Mouse (Mus musculus) monocyte, adult 2 months (primary cell): ENCODE measurements around the gene Sugp2.

ENCODE experiments used
- DNase-seq, 2 experiments: peaks; one replicate each; pipeline ENCODE4 v3.0.0; 2022; ENCODE audit warnings: low spot score in 2 of 2, low read depth in 1 of 2

Gene Sugp2

GRCm38 (mm10) chr8:70220236-70220840 is 13.7 kb upstream of the Sugp2 start:
- DNase-seq: no peak

DNA sequence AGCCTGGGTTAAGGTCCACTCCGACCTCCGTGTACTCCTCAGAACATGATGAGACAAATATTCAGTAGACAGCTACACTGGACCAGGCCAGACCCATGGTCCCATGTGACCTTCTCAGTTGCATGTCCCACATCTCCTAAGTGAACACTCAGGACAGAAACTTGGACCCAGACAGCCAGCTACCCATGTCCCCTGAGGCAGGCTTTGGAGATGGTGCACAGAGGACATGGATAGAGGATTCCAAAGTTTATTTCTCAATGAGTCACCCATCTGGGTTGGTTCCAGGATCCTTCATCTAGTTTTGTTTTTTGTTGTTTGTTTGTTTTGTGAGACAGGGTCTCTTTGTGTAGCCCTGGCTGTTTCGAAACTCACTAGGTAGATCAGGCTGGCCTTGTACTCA is 13.1 kb upstream of the Sugp2 start:
- no peak for DNase-seq

- no peak for DNase-seq
Observed at GRCm38 (mm10) chr8:70222041-70222440, 12.0 kb upstream of the Sugp2 start.

GRCm38 (mm10) chr8:70223341-70223740 is 10.7 kb upstream of the Sugp2 start:
- DNase-seq: no peak

DNA sequence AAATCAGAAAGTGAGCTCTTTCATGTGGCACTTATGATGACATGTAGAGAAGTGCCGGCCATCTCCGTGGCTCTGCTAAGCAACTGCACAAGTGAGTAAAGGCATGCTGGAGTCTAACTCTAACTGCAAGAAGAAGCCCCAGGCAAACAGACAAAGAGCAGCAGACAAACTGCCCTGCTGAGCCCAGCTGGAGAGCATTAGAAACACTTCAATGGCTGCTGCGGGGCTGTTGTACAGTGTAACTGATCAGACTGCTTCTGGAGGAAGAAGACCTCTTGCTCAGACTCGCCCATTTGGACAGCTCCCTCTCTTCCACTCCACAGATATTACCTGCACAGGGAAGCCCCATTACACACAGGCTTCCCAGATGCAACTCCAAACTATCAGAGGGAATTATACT is 6.0 kb upstream of the Sugp2 start:
- DNase-seq: no peak

- no peak for DNase-seq
Observed at GRCm38 (mm10) chr8:70230837-70231236, 3.2 kb upstream of the Sugp2 start.

- no peak for DNase-seq
Observed at GRCm38 (mm10) chr8:70233606-70234005, 420 bp upstream of the Sugp2 start.

GRCm38 (mm10) chr8:70234781-70235128 is 729 bp downstream of the Sugp2 start:
- no peak for DNase-seq

GRCm38 (mm10) chr8:70237842-70238241 is 3.8 kb downstream of the Sugp2 start:
- no peak for DNase-seq

GRCm38 (mm10) chr8:70240642-70241041 is 6.6 kb downstream of the Sugp2 start:
- no peak for DNase-seq

GRCm38 (mm10) chr8:70246622-70247021 is 12.6 kb downstream of the Sugp2 start:
- no peak for DNase-seq

DNA sequence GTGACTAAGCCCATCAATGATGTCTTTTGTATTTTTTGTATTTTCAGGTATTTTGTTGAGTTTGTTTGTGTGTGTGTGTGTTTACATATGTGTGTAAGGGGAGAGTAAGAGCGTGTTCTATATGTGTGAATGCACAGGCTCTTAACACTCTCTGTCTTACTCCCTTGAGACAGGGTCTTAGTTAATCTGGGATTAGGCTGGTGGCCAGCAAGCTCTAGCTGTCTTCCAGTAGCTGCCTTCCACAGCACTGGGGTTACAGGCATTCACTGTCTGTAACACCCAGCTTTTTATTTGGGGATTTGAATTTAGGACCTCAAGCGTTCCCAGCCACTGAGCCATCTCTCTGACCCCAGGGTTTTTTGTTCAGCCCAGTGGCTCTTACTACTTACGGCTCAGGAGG is 13.8 kb downstream of the Sugp2 start:
- DNase-seq: no peak

DNA sequence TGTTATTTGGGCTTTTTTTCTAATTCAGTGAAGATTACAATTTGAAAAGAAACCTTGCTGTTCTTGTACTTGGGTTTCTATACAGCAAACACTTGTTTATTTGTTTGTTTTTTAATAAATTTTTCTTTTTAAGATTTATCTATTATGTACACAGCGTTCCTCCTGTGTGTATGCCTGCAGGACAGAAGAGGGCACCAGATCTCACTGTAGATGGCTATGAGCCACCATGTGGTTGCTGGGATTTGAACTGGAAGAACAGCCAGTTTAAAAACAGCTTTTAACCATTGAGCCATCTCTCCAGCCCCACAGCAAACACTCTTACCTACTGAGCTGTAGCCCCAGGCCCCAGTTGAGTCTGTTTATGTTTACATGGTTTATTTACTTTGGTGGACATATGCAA is 20.6 kb downstream of the Sugp2 start:
- DNase-seq: no peak

- no peak for DNase-seq
Observed at GRCm38 (mm10) chr8:70257456-70257855, 23.4 kb downstream of the Sugp2 start.

DNA sequence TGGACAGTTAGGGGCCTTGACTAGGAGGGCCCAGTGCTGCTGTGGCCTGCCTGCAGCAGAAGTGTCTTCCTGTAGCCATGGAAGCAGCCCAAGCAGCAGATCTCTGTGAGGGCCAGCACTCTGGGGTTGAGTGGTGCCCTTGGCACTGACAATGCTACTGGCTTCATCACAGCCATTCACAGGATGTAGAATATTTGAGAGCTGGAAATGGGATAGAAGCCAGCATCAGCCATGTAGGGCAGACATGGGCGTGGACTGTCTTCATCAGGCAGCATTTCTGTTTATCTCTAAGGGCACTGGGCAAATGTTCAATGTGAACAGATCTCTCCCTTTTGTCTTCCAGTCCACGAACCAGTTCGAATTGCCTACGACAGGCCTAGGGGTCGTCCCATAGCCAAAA is 24.6 kb downstream of the Sugp2 start:
- DNase-seq: no peak

DNA sequence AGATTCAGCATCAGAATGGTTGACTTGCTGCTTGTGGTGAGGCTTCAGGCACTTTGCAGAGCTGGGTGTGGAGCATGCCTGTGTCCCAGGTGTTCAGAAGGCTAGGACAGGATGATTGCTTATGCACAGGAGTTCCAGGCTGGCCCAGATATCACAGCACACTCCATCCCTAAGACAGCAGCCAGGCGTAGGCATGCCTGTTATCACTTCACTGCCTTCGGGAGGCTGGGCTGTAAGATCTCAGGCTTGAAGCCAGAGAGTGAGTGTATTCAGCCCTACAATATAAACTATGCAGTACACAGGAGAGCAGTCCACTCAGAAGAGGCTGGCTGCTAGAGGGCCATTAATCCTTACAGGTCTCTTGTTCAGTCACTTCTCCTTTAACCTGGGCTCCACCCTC is 25.0 kb downstream of the Sugp2 start:
- no peak for DNase-seq

DNA sequence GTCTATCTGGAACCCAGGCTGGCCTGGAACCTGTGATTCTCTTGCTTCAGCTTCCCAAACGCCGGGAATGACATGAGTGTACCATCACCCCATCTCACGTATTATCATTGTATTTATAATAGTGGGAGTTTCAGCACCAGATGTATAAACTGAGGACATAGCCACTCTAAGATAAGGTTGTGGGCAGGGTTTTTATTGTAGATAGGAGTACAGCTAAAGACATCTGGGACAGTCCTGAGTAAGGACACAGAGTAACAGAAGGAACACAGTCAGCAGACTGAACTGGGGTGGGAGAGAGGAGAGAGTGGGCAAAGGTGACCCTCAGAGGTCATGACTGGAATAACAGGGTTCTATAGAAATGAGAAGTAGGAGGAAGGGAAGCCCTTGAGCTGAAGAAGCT is 33.6 kb downstream of the Sugp2 start:
- no peak for DNase-seq

DNA sequence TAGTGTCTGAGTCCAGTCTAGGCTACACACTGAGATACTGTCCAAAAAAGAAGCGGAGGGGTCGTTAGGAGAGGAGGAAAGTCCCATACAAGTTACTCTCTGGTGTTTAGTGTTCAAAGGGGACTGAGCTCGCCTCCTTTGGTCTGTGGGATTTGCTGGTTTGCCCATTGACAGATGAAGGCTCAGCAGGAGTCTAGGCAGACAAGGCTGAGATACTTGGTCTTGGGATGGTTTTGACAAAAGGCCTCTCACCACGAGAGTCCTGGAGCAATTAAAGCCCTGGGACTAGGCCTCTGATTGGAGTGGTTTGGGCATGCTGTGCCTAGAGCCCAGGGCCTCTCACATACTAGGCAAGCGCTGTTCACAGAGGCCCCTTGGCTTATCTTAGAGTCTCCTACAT is 34.3 kb downstream of the Sugp2 start:
- DNase-seq: no peak

DNA sequence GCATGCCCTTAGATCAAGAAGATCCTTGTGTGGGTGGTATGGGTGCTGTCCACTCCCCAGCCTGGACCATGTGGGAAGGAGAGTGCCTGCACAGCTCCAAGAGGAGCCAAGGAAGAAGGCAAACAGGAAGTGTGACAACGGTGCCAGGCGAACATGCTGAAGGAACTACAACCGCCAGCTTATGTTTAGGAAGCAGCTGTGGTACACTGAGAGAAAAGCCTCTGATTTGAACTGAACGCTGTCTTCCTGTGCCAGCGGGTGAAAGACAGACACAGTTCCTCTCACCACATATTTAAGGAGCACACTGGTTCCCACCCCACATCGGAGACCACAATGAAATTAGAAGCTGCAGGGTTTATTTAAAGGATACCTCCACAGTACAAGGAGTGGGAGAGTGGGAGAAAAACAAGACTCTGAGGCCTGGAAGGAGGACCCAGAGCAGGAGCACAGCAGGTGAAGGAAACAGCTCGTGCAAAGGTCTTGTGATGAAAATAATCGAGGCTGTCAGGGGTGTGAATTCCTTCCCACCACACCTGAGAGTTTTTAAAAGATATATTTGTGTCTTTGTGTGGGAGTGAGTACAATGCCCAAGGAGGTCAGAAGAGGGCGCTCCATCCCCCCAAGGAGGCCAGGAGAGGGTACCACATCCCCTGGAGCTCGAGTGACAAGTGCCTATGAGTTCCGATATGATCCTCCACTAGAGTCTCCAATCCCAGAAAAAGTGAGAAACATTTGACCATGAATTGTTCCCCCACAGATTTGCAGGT is 35.0 kb downstream of the Sugp2 start:
- no peak for DNase-seq

DNA sequence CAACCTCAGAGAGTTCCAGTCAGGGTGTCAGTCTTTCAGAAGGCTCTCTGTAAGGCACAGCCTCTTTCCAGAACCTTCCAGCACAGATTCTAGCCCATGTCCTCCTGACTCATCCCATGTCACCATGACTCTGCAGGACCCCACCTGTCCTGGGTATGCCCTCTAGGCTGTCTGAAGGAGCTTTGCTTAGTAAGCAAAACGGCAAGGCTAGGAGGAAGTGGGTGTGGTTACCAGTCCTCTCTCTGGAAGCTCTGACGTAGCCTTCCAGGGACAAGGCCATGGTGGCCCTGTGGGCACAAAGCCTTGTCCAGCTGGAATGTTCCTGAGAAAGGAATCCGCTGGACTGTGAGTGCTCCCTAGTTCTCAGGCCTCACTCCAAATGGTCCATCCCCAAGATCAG is 38.9 kb downstream of the Sugp2 start:
- DNase-seq: peak in 1 of 2 experiments; percentile 14

DNA sequence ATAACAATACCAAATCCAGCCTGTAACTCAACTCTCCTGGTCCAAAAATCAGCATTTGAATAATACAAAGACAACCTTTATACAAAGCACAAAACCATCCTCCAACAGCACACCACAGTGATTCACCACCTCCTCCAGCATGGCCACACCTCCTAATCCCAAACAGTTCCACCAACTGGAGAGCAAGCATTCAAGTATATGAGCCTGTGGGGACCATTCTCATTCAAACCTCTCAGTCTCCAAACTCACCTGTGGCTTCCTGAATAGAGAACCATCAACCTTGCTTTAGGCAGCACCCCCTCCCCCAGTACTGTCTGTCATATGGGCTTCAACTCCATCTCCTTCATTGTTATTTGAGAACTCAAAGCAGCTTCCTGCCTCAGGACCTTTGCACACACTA is 40.3 kb downstream of the Sugp2 start:
- DNase-seq: no peak

GRCm38 (mm10) chr8:70276476-70276875 is 42.5 kb downstream of the Sugp2 start:
- DNase-seq: no peak

- DNase-seq: no peak
Observed at GRCm38 (mm10) chr8:70278175-70278574, 44.1 kb downstream of the Sugp2 start.
